Mouse (Mus musculus): ENCODE data around the gene Magee2. TPM values are rescaled to one million over a fixed set of nuclear protein-coding genes. Genes with fewer than 3 reads are reported as not detected.

Magee2 gene
- not detected for polyA plus RNA-seq (2014; fragmentation: Illumina TruSeq; extraction: RNeasy Lipid Tissue Mini Kit (QIAGEN cat#74804); ENCODE audit: low read depth, low replicate concordance)

DNA sequence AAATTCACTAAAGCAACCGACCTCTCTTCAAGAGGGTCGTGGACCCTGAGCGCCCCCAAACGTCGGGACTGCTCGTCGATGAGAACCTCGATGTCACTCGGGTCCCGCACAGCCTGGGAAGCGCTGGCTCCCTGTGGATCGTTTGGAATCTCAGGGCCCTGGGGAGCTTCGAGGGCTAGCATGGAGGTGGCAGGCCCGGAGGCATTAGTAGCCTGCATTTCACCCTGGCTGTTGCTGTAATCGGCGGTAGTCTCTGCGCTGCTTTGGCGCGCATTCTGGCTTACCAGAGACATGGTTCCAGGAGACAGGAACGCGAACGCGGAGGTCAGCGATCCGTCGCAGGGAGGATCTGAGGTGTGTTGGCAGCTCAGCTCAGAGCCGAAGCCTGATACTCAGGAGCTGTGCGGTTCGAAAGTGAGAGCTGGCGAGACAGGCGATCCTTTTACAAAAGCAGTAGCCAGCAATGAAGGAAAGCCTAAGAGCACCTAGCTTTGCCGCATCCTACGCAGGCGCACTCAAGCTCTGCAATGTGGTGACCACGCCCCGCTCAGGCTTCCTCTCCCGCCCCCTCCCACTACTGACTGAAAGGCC, at the start of gene Magee2:
Magee2 (minus strand) TSS at position 517 of the 591 bp plus-strand sequence.

Other genes starting within 250 kb of the Magee2 start
- 7.3 TPM for gene Zdhhc15, start 186.2 kb downstream of the Magee2 start, polyA plus RNA-seq (2014; fragmentation: Illumina TruSeq; extraction: RNeasy Lipid Tissue Mini Kit (QIAGEN cat#74804); ENCODE audit: low read depth, low replicate concordance)
- 58.5 TPM for gene Pbdc1, start 222.5 kb upstream of the Magee2 start, polyA plus RNA-seq (2014; fragmentation: Illumina TruSeq; extraction: RNeasy Lipid Tissue Mini Kit (QIAGEN cat#74804); ENCODE audit: low read depth, low replicate concordance)